Mouse (Mus musculus): Measurements from ENCODE around the gene Asxl1. TPM values are rescaled to one million over a fixed set of nuclear protein-coding genes. Genes with fewer than 3 reads are reported as not detected.

Gene Asxl1
- total and polyA plus RNA-seq, 2 experiments from 2014 or later = 12.8 to 26.7 TPM

DNA sequence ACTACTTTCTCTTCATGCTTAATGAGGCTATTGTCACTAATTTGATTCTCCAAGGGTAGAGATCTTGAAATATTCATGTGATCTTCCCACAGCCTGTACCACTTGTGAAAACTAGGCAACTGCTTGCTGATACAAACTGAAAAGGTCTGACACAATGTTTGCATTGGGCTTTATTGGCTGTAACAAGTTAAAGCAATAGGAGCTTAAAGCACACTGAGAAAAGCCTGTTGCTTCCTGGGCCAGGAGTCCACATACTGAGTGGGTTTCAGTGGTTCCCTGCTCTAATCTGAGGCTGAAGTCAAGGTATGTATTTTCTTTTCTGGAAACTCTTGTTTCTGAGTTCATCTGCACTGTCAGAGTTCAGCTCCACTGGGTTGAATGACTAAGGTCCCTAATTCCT, 2.4 kb upstream of the Asxl1 start:
- Histone ChIP-seq H3K4me3 (ENCODE audit: low read length) (no peak overlapping the region), H3K27ac (no peak overlapping the region), H3K9me3 (ENCODE audit: low read length) (no peaks in the 10 kb centered on the region), H3K4me1 (ENCODE audit: insufficient read depth, low read length) (peaks cover 5% of the 10 kb centered on the region; the same call in 1 of the 2 replicates), H3K27me3 (ENCODE audit: insufficient read depth, low read length) (no peaks in the 10 kb centered on the region), H3K36me3 (ENCODE audit: insufficient read depth, low read length) (no peaks in the 10 kb centered on the region), H3K9ac (replicated peaks; ENCODE audit: low read length) (no peak overlapping the region), H3K4me2 (ENCODE audit: low read depth, low read length) (no peak overlapping the region)
- no peak for TF ChIP-seq CTCF (IDR thresholded peaks at IDR 0.05; ENCODE audit: low read depth)
- ATAC-seq (no peak), DNase-seq (ENCODE audit: low spot score) (no peak)

DNA sequence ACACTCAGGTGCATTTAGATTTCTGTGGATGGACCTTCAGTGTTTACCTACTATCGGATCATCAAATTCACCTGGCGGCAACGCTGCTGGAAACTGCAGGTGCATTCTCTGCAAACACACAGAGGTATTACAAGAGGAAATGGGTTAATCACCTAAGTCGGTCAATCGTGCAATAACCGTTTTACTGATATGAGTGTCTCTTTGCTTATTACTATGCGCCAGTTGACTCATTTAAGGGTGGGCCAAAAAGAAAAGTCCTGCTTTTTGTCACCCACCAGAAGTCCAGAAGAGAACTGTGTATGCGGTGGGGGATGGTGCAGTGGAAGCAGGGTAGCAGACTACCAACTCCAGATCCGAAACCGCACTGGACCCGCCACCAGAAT, 567 bp upstream of the Asxl1 start:
- TF ChIP-seq CTCF (IDR thresholded peaks at IDR 0.05; ENCODE audit: low read depth) = no peak
- Histone ChIP-seq H3K4me3 (ENCODE audit: low read length) (peak overlapping the region; percentile 87), H3K4me2 (ENCODE audit: low read depth, low read length) (peak overlapping the region; percentile 72), H3K27ac (peak overlapping the region; percentile 75), H3K9me3 (ENCODE audit: low read length) (no peaks in the 10 kb centered on the region), H3K27me3 (ENCODE audit: insufficient read depth, low read length) (no peaks in the 10 kb centered on the region), H3K4me1 (ENCODE audit: insufficient read depth, low read length) (peaks cover 11% of the 10 kb centered on the region), H3K9ac (replicated peaks; ENCODE audit: low read length) (peak overlapping the region; percentile 71), H3K36me3 (ENCODE audit: insufficient read depth, low read length) (no peaks in the 10 kb centered on the region)
- WGBS = 4% methylated on average over 11 of the region's 11 CpGs
- DNase-seq (ENCODE audit: low spot score) (no peak), ATAC-seq (no peak)

DNA sequence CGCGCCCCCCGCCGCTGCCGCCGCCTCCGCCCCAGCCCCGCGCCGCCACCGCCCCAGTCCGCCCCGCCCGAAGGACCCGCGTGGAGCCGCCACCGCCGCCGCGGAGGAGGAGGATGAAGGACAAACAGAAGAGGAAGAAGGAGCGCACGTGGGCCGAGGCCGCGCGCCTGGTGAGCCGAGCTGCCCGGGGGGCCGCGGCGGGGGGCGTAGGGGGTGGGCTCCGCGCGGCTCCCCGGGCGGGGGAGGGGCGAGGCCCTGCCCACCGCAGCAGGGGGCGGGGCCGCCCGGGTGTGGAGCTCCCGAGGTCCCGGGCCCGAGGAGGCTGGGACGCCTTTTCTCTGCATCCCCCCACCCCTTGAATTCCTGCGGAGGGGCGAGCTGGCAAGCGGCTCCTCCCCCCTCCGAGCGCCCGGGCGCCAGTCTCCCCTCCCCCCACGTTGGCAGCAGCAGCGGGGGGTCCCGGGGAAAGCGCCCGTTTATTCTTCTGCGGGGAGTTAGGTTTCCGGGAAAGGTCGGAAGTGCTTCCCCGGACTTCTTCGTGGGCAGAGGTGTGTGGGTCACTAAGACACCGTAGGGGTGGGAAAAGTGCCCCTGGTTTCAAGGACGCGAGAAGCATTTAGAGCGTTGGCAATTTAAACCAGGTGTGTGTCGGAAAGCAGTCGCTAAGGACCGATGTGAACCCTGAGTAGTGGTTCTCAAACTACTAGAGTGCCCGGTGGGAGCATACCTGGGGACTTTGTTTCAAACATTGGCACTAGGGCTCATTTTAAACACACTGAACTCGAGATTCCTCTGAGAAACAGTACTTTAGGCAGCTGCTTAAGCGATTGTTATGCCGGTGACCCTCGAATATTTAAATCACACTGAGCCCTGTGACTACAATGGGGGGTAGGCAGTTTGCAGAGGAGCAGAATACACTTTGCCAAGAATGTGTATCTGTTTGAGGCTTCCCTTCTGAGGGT, 873 bp downstream of the Asxl1 start:
- H3K4me2 ChIP-seq (ENCODE audit: low read depth, low read length) = peak overlapping the region; percentile 79
- no peaks in the 10 kb centered on the region for H3K27me3 ChIP-seq (ENCODE audit: insufficient read depth, low read length)
- peaks cover 11% of the 10 kb centered on the region for H3K4me1 ChIP-seq (ENCODE audit: insufficient read depth, low read length)
- no peaks in the 10 kb centered on the region for H3K9me3 ChIP-seq (ENCODE audit: low read length)
- H3K36me3 ChIP-seq (ENCODE audit: insufficient read depth, low read length) = no peaks in the 10 kb centered on the region
- ATAC-seq (no peak), DNase-seq (ENCODE audit: low spot score) (peak; percentile 77)
- WGBS = 0% methylated on average over 32 of the region's 76 CpGs
- peak overlapping the region; percentile 87 for H3K4me3 ChIP-seq (ENCODE audit: low read length)
- peak overlapping the region; percentile 98 for H3K9ac ChIP-seq (replicated peaks; ENCODE audit: low read length)
- no peak for TF ChIP-seq CTCF (IDR thresholded peaks at IDR 0.05; ENCODE audit: low read depth)
- peak overlapping the region; percentile 98 for H3K27ac ChIP-seq

DNA sequence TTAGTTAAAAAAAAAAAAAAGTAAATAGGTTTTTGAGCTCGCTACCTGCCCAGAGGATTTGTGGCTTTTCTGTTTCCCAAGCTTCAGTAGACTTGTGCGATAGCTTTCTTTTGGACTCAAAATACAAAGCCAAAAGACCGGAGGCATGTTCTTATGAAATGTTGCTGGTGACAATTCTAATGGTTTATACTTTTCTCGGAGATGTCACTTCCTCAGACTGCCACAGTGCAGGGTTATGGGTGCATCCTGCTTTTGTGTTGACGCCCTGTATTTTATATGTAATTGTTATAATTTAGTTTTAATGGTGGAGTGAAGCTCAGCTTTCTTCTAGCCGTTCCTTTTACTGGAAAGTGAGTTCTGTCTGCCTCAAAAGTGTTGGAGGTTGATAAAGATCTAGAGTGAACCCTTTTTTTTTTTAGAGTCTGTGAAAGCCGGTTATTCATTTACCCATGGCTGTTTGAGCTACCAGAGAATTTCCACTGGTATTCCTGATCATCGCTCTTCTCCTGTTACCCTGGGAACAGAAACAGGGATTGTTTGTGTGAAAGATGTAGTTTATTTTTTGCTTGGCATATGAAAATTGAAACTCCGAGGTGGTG, 1.7 kb downstream of the Asxl1 start:
- Histone ChIP-seq H3K9ac (replicated peaks; ENCODE audit: low read length) (peak overlapping the region; percentile 98), H3K4me3 (ENCODE audit: low read length) (peak overlapping the region; percentile 87), H3K27ac (peak overlapping the region; percentile 98; the same call in 1 of the 2 replicates), H3K4me1 (ENCODE audit: insufficient read depth, low read length) (peaks cover 11% of the 10 kb centered on the region), H3K9me3 (ENCODE audit: low read length) (no peaks in the 10 kb centered on the region), H3K27me3 (ENCODE audit: insufficient read depth, low read length) (no peaks in the 10 kb centered on the region), H3K4me2 (ENCODE audit: low read depth, low read length) (peak overlapping the region; percentile 79), H3K36me3 (ENCODE audit: insufficient read depth, low read length) (no peaks in the 10 kb centered on the region)
- TF ChIP-seq CTCF (IDR thresholded peaks at IDR 0.05; ENCODE audit: low read depth) = no peak
- WGBS = 5% methylated on average over 9 of the region's 9 CpGs
- no peak for ATAC-seq
- DNase-seq (ENCODE audit: low spot score) = no peak

DNA sequence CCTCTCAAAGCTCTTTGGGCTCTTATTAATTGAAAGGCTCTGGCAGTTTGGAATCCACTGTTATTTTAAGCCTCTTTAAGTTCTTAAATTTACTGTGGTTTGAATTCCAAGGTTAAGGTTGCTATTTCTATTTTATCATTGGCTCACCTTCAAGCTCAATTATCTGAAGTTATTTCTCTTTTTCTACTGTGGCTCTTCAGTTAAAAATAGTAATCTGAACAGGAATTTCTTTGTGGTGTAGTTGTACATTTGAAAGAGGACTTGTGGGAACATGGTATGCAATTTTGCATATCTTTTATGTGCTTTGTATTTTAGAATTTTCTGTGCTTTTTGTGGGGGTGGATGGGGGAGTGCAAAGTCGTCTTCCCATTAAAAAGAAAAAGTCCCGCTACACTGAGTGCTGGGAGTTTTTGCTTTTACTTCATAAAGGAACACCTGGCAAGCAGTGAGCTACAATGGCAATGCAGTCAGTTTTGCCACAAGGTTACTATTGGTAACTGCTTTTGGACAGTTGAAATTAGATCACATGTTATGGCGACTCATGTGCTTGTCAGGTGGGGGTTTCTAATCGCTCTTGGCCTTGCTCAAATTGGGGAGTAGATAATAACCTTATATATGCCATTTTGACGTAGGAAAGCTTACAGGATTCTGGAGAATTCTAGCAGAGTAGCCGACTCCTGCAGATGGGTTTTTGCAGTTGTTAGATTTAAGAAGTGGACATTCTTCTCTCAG, 2.6 kb downstream of the Asxl1 start:
- Histone ChIP-seq H3K9ac (replicated peaks; ENCODE audit: low read length) (no peak overlapping the region), H3K4me2 (ENCODE audit: low read depth, low read length) (peak overlapping the region; percentile 79), H3K27me3 (ENCODE audit: insufficient read depth, low read length) (no peaks in the 10 kb centered on the region), H3K4me3 (ENCODE audit: low read length) (peak overlapping the region; percentile 87; the same call in 1 of the 2 replicates), H3K36me3 (ENCODE audit: insufficient read depth, low read length) (peaks cover 7% of the 10 kb centered on the region; the same call in 1 of the 2 replicates), H3K4me1 (ENCODE audit: insufficient read depth, low read length) (peaks cover 11% of the 10 kb centered on the region), H3K9me3 (ENCODE audit: low read length) (no peaks in the 10 kb centered on the region), H3K27ac (no peak overlapping the region)
- 45% methylated on average over 6 of the region's 6 CpGs for WGBS
- no peak for TF ChIP-seq CTCF (IDR thresholded peaks at IDR 0.05; ENCODE audit: low read depth)
- ATAC-seq (no peak), DNase-seq (ENCODE audit: low spot score) (no peak)

DNA sequence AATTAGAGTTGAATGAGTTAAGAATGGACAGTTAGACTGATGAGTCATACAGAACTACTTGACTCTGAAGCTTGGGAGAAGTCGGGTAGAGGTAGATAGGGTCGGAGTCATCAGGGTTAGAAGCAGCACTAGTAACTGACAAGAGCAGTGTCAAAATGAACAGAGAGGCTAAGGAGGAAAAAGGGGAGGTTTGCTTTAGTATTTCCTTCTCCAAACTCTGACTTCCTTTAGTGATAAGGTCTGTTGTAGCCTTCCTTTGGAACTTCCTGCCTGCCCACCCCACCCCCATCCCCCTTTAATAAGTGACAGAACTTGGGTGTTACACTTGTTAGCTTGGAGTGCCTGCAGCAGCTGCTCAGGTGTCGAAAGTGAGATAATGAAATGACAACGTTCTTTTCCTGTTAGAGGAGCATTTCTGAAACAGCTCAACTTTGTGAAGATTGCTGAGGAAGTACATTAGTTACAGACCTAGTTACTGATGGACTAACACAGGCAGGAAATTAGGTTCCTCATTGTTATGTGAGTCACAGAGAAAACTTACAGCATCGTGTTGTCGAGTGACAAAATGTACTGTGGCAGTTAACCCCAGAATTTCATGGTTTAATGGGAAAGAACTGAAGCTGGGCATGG, 5.0 kb downstream of the Asxl1 start:
- Histone ChIP-seq H3K9me3 (ENCODE audit: low read length) (no peaks in the 10 kb centered on the region), H3K4me2 (ENCODE audit: low read depth, low read length) (0 out of 2 replicates have a peak overlapping the region, but pooled peaks have one; percentile 8), H3K27me3 (ENCODE audit: insufficient read depth, low read length) (no peaks in the 10 kb centered on the region), H3K4me3 (ENCODE audit: low read length) (no peak overlapping the region), H3K9ac (replicated peaks; ENCODE audit: low read length) (no peak overlapping the region), H3K27ac (peak overlapping the region; percentile 27; the same call in 1 of the 2 replicates), H3K4me1 (ENCODE audit: insufficient read depth, low read length) (peaks cover 6% of the 10 kb centered on the region; the same call in 1 of the 2 replicates), H3K36me3 (ENCODE audit: insufficient read depth, low read length) (peaks cover 15% of the 10 kb centered on the region; the same call in 1 of the 2 replicates)
- no peak for TF ChIP-seq CTCF (IDR thresholded peaks at IDR 0.05; ENCODE audit: low read depth)
- 37% methylated on average over 6 of the region's 6 CpGs for WGBS
- ATAC-seq (no peak), DNase-seq (ENCODE audit: low spot score) (no peak)
